Mouse (Mus musculus): ENCODE measurements around the gene Lrrc27.

DNA sequence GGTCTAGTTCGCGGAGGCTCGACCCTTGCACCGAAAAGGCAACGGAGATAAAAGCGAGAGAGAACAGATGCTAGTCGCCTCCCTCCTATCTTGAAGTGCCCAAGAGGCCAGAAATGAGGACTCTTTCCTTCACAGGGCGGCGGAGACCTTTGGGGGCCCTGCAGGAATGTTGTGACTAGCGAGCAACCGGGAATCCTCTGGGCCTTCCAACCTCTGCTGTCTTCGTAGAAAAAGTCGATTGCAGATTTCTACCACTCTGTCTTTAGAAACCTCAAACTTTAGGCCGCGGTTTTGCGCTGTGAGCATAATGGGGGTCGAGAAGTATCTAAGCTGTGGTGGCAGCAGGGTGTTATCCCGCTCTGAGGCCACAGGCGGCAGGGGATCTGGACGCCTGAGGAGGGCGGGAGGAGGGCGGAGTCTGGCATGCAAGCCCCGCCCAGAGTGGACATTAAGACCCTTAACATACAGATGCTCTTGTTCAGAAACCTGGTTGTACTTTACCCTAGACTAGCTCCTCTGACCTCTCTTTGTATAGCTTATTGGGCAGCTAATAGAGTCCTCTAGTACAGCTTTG is 24.1 kb upstream of the Lrrc27 start:
- no peak for TF ChIP-seq EP300 (optimal IDR thresholded peaks at IDR 0.05)
- TF ChIP-seq CTCF (IDR thresholded peaks at IDR 0.05; ENCODE audit: low read depth): peak; percentile 53
